Comparison of ENCODE assay signal across 8 mouse cellular contexts in genomic region chr11:114184970-114185882, GRCm38 (mm10).
DNase-seq lines count a peak whose midpoint lies in the region; ATAC-seq lines count a peak whose summit lies in the region.

No protein-coding gene starts in this region.

- H3K4me2 ChIP-seq in liver, embryonic 12.5 days: no peak overlapping the region
- H3K4me2 ChIP-seq in neural tube, embryonic 12.5 days (replicated peaks): no peak overlapping the region

- 49% methylated on average over 18 of the region's 18 CpGs for WGBS in hindbrain, embryonic 10.5 days
- WGBS in liver, embryonic 12.5 days (ENCODE audit: insufficient replicate concordance): 42% methylated on average over 18 of the region's 18 CpGs
- WGBS in neural tube, embryonic 12.5 days: 36% methylated on average over 18 of the region's 18 CpGs

- peak; percentile 21; the same call in 1 of the 2 replicates for ATAC-seq in liver, embryonic 12.5 days
- ATAC-seq in neural tube, embryonic 12.5 days (ENCODE audit: low FRiP score, low read depth): peak; percentile 75

- no peak overlapping the region for H3K27ac ChIP-seq in hindbrain, embryonic 10.5 days
- H3K27ac ChIP-seq in liver, embryonic 12.5 days: no peak overlapping the region
- H3K27ac ChIP-seq in neural tube, embryonic 12.5 days: no peak overlapping the region

- H3K36me3 ChIP-seq in hindbrain, embryonic 10.5 days: no peaks in the 10 kb centered on the region
- H3K36me3 ChIP-seq in liver, embryonic 12.5 days: no peaks in the 10 kb centered on the region
- H3K36me3 ChIP-seq in neural tube, embryonic 12.5 days: no peaks in the 10 kb centered on the region

- H3K9ac ChIP-seq in liver, embryonic 12.5 days: no peak overlapping the region
- H3K9ac ChIP-seq in neural tube, embryonic 12.5 days: no peak overlapping the region

- H3K27me3 ChIP-seq in hindbrain, embryonic 10.5 days (ENCODE audit: insufficient read depth, poor library complexity, severe bottlenecking): peaks cover 13% of the 10 kb centered on the region; the same call in 1 of the 2 replicates
- 0 out of 2 replicates have a peak, but pooled peaks cover 3% of the 10 kb centered on the region for H3K27me3 ChIP-seq in liver, embryonic 12.5 days (replicated peaks)
- H3K27me3 ChIP-seq in neural tube, embryonic 12.5 days (replicated peaks): no peaks in the 10 kb centered on the region; the same call in 1 of the 2 replicates

- H3K4me3 ChIP-seq in hindbrain, embryonic 10.5 days: no peak overlapping the region
- H3K4me3 ChIP-seq in liver, embryonic 12.5 days: no peak overlapping the region
- no peak overlapping the region for H3K4me3 ChIP-seq in neural tube, embryonic 12.5 days

- DNase-seq in right cerebral cortex, postnatal 4 days: peak; percentile 32
- DNase-seq in right cerebral cortex, postnatal 36 days (ENCODE audit: low spot score in 2 of 2): no peak
- DNase-seq in embryo, embryonic 10.5 days (ENCODE audit: low spot score): peak; percentile 71
- peak; percentile 62 for DNase-seq in hindbrain, embryonic 10.5 days (ENCODE audit: low spot score)
- no peak for DNase-seq in adipocyte (ENCODE audit: low spot score)
- DNase-seq in urinary bladder, postnatal 10 days (ENCODE audit: low spot score): no peak

- H3K4me1 ChIP-seq in hindbrain, embryonic 10.5 days (replicated peaks): peaks cover 37% of the 10 kb centered on the region
- H3K4me1 ChIP-seq in liver, embryonic 12.5 days: no peaks in the 10 kb centered on the region
- peaks cover 12% of the 10 kb centered on the region; the same call in 1 of the 2 replicates for H3K4me1 ChIP-seq in neural tube, embryonic 12.5 days

- peaks cover under 1% of the 10 kb centered on the region; the same call in 1 of the 2 replicates for H3K9me3 ChIP-seq in hindbrain, embryonic 10.5 days
- H3K9me3 ChIP-seq in liver, embryonic 12.5 days (replicated peaks): no peaks in the 10 kb centered on the region
- 0 out of 2 replicates have a peak, but pooled peaks cover 1% of the 10 kb centered on the region for H3K9me3 ChIP-seq in neural tube, embryonic 12.5 days

Comparison
In these comparisons a context has a peak if more than half of its experiments do, and no peak if none do; other contexts are left out.
1. DNase-seq: peak in right cerebral cortex, postnatal 4 days (single experiment), embryo, embryonic 10.5 days (single experiment) and hindbrain, embryonic 10.5 days (single experiment); none in right cerebral cortex, postnatal 36 days (0 of 2), adipocyte (single experiment) and urinary bladder, postnatal 10 days (single experiment).